Mouse (Mus musculus) stomach, postnatal 0 days (tissue): ENCODE data around the gene Fam69a. TPM values are rescaled to one million over a fixed set of nuclear protein-coding genes. Genes with fewer than 3 reads are reported as not detected.

ENCODE experiments used
- ATAC-seq: fragments of 200-750 bp; cut with Nextera tagmentation; 2 replicates; pipeline ENCODE4 v1.8.0; 2017; ENCODE audit not compliant: low FRiP score, low TSS enrichment
- DNase-seq: peaks from one replicate; pipeline ENCODE4 v3.0.0-alpha.2; 2016; ENCODE audit warnings: low spot score
- H3K27ac ChIP-seq: fragments of 300-500 bp; sonication (generic); replicated peaks from 2 replicates; pipeline ENCODE4 v1.5.1; 2014; ENCODE audit warnings: mild to moderate bottlenecking, control low read depth
- H3K27me3 ChIP-seq: fragments of 300-500 bp; sonication (generic); 2 replicates; pipeline ENCODE4 v1.6.1; 2014; ENCODE audit warnings: low read length; ENCODE audit not compliant: control insufficient read depth, insufficient read depth
- H3K36me3 ChIP-seq: fragments of 300-500 bp; sonication (generic); 2 replicates; pipeline ENCODE4 v1.6.1; 2014; ENCODE audit warnings: low read length, mixed read lengths; ENCODE audit not compliant: control insufficient read depth, insufficient read depth
- H3K4me1 ChIP-seq: fragments of 300-500 bp; sonication (generic); replicated peaks from 2 replicates; pipeline ENCODE4 v1.6.1; 2014; ENCODE audit warnings: antibody characterized with exemption; ENCODE audit not compliant: control insufficient read depth, insufficient read depth
- H3K4me2 ChIP-seq: fragments of 300-500 bp; sonication (generic); replicated peaks from 2 replicates; pipeline ENCODE4 v1.6.1; 2014; ENCODE audit warnings: low read depth, mild to moderate bottlenecking, control low read depth, moderate library complexity
- H3K4me3 ChIP-seq: fragments of 300-500 bp; sonication (generic); 2 replicates; pipeline ENCODE4 v1.5.1; 2014; ENCODE audit warnings: low read depth, low read length, control low read depth
- H3K9ac ChIP-seq: fragments of 300-500 bp; sonication (generic); 2 replicates; pipeline ENCODE4 v1.6.1; 2014; ENCODE audit warnings: mild to moderate bottlenecking, low read length, control low read depth, mixed read lengths
- H3K9me3 ChIP-seq: fragments of 300-500 bp; sonication (generic); 2 replicates; pipeline ENCODE4 v1.6.1; 2016; ENCODE audit warnings: low read length; ENCODE audit not compliant: control insufficient read depth
- CTCF ChIP-seq: IDR thresholded peaks from 2 replicates; pipeline ENCODE4 v1.5.1; 2016; ENCODE audit warnings: antibody characterized with exemption, low read depth, mild to moderate bottlenecking, moderate library complexity
- EP300 ChIP-seq: optimal IDR thresholded peaks from 2 replicates; pipeline ENCODE3; 2016; ENCODE audit warnings: antibody characterized with exemption
- WGBS: fragments of 180-500 bp; shearing (Covaris S2); extraction: QIAGEN DNeasy Blood & Tissue Kit; methylation state at CpG from one replicate; pipeline ENCODE4 v1.1.7; 2014; 5-methylcytosine and 5-hydroxymethylcytosine counted together
- polyA plus RNA-seq: library from polyadenylated mRNA; unstranded; fragments of >200 nt; fragmentation: Nextera tagmentation; extraction: Ambion mirVana; gene quantifications from 2 replicates; pipeline ENCODE4 v1.2.1, GENCODE M21; 2015

The Fam69a gene
- polyA plus RNA-seq, 1 experiment from 2014 or later: 16.3 TPM

DNA sequence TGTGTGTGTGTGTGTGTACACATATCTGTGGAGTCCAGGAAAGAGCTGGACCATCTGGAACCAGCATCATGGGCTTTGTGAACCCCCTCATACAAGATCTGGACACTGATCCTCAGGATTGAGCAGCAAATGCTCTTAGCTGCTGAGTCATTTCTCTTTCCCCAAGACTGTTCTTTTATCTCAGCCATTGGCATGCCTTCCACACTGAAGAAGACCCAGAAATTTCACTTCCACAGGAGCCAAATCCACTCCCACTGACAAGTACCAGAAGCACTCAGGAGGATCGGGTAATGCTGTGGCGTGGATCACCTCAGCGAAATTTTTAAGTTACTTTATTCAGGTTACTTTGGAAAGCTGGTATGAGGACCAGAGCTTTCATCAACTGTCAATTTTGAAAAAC is 18.8 kb downstream of the Fam69a start:
- DNase-seq (no peak), ATAC-seq (no peak)
- no peak for TF ChIP-seq CTCF
- Histone ChIP-seq H3K9me3 (no peaks in the 10 kb centered on the region), H3K4me3 (no peak overlapping the region), H3K4me2 (no peak overlapping the region), H3K27ac (no peak overlapping the region), H3K36me3 (no peaks in the 10 kb centered on the region), H3K27me3 (no peaks in the 10 kb centered on the region), H3K4me1 (no peaks in the 10 kb centered on the region; the same call in 1 of the 2 replicates), H3K9ac (no peak overlapping the region)
- 77% methylated on average over 3 of the region's 3 CpGs for WGBS

DNA sequence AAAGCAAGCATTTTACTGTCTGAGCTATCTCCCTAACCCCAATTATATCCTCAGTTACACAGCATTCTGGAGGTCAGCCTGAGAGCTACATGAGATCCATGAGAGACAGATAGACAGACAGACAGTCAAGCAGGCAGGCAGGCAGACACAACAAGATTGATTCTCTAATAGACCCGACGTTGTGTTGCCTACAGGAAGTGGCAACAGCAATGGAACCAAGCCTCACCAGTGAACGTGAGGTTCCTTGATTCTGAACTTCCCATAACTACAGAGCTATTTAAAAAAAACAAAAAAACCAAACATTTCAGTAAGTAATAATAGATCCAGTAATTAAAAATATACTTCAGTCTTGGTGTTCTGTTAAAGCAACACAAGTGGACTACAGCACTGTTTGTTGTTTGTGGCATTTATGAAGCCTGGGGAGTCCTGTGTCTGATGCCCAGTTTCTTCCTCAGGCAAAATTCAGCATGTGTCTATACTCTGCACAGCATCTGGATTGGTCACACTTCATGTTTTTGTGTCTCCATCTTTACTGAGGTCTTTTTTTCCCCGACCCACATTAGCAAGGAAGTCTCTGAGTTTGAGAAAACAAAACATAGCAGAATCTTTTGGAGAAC is 19.9 kb downstream of the Fam69a start:
- H3K9ac ChIP-seq: no peak overlapping the region
- no peak overlapping the region for H3K4me3 ChIP-seq
- no peaks in the 10 kb centered on the region for H3K36me3 ChIP-seq
- ATAC-seq: no peak
- 66% methylated on average over 4 of the region's 4 CpGs for WGBS
- no peaks in the 10 kb centered on the region for H3K9me3 ChIP-seq
- H3K4me1 ChIP-seq: no peaks in the 10 kb centered on the region; the same call in none of the 2 replicates
- TF ChIP-seq CTCF: no peak
- TF ChIP-seq EP300: no peak
- H3K4me2 ChIP-seq: no peak overlapping the region
- DNase-seq: no peak
- no peak overlapping the region for H3K27ac ChIP-seq
- H3K27me3 ChIP-seq: no peaks in the 10 kb centered on the region

DNA sequence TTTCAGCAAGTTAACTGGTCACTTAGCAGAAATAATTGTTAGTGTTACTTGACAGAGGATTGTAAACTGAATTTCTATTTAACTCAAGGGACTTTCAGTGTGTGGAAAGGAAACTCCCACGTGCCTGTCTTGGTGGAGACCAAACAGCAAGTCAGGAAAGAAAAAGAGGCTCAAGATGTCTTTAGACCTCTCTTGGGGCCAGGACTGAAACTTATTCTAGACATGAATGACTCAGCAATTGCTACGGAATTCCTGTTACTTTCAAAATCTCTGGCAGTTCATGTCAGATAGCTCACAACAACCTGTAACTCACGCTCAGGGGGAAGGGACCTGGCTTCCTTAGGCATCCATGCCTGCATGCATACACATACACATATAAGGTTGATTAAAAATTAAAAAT is 20.7 kb downstream of the Fam69a start:
- H3K27me3 ChIP-seq: no peaks in the 10 kb centered on the region
- H3K4me2 ChIP-seq: no peak overlapping the region
- 40% methylated on average over 3 of the region's 3 CpGs for WGBS
- H3K4me3 ChIP-seq: no peak overlapping the region
- DNase-seq: no peak
- no peak for ATAC-seq
- no peaks in the 10 kb centered on the region; the same call in none of the 2 replicates for H3K4me1 ChIP-seq
- no peak overlapping the region for H3K27ac ChIP-seq
- H3K9ac ChIP-seq: no peak overlapping the region
- no peaks in the 10 kb centered on the region for H3K9me3 ChIP-seq
- no peaks in the 10 kb centered on the region for H3K36me3 ChIP-seq
- no peak for TF ChIP-seq EP300
- no peak for TF ChIP-seq CTCF

DNA sequence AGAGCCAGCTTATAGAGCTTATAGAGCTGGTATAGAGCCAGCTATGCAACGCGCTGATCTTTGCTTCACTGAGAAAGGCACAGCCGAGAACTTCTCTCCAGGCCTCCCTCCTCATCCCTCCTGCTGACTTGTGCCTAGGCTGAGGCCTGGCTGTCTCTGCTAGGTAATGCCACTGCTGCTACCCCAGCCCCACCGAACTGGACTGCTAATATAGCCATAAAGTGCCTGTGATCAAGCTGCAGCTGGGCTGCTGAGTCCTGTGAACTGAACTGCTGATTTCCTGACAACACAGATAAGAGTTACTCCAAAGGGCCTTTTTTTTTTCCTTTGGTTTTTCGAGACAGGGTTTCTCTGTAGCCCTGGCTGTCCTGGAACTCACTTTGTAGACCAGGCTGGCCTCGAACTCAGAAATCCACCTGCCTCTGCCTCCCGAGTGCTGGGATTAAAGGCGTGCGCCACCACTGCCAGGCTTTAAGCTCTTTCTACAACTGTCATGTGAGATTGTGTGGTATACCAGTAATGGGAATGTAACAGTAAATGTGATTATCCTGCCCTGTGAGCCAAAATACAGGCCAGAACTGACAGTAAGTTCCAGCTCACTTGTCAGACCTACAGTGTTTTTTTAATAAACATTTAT is 21.4 kb downstream of the Fam69a start:
- Histone ChIP-seq H3K4me1 (no peaks in the 10 kb centered on the region; the same call in none of the 2 replicates), H3K36me3 (no peaks in the 10 kb centered on the region), H3K27me3 (no peaks in the 10 kb centered on the region), H3K27ac (no peak overlapping the region; the same call in 1 of the 2 replicates), H3K9ac (no peak overlapping the region), H3K9me3 (no peaks in the 10 kb centered on the region), H3K4me2 (no peak overlapping the region), H3K4me3 (no peak overlapping the region)
- no peak for DNase-seq
- WGBS: 74% methylated on average over 9 of the region's 9 CpGs
- TF ChIP-seq EP300 (no peak), CTCF (no peak)
- no peak for ATAC-seq

DNA sequence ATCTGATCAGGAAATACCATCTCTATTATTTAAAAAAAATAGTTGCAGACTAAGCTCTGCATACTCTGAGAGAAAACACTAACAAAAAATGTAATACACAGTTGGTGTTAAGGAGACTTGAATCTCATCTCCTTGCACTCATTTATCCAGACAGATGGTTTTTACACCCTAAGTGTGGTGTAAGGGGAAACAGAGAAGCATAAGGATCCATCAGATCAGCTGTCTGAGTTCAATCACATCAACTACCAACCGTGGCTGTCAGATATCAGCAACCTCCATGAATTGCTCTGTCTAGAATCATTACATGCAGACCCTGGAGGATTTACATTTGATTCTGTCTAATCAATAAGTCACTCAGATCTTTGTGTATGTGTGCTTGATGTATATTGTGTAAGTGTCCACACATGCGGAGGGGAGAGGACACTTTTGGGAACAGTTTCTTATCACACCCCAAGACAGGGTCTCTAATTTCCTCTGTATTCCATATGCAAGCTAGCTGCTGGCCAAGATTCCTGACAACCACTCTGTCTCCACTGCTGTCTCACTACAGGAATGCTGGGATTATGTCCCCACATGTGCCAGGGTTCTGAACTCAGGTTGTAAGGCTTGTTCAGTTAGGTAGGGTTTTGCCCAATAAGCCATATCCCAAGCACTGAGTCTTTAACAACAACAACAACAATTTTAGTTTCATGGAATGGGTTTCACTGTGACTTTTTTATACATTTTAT is 22.7 kb downstream of the Fam69a start:
- Histone ChIP-seq H3K9ac (no peak overlapping the region), H3K9me3 (no peaks in the 10 kb centered on the region), H3K27ac (no peak overlapping the region), H3K36me3 (no peaks in the 10 kb centered on the region), H3K27me3 (no peaks in the 10 kb centered on the region), H3K4me1 (no peaks in the 10 kb centered on the region; the same call in none of the 2 replicates), H3K4me2 (no peak overlapping the region), H3K4me3 (no peak overlapping the region)
- TF ChIP-seq CTCF (no peak), EP300 (no peak)
- ATAC-seq (no peak), DNase-seq (no peak)
- 82% methylated on average over 2 of the region's 2 CpGs for WGBS
